In genomic region chr10:121800041-121800440, GRCm38 (mm10) we compare ENCODE assay signal across 24 mouse cellular contexts.
A peak's percentile ranks its signal among the peaks of the same experiment; 100 is the strongest.
DNase-seq lines count a peak whose midpoint lies in the region; ATAC-seq lines count a peak whose summit lies in the region.
"Had no signal": no experiment of that assay in that cellular context is flagged by ENCODE, and none has a peak within 500 bp of the region (broad histone marks: within the 10 kb centered on the region; RNA-seq: fewer than 3 reads in every experiment).

No protein-coding gene starts in this region.

- H3K27ac ChIP-seq in forebrain, embryonic 11.5 days (ENCODE audit: low read depth, low read length), result no peak overlapping the region
- H3K27ac ChIP-seq in forebrain, embryonic 15.5 days (replicated peaks), result no peak overlapping the region
- no peak overlapping the region for H3K27ac ChIP-seq in heart, embryonic 10.5 days
- H3K27ac ChIP-seq in midbrain, embryonic 11.5 days (ENCODE audit: low read depth, low read length), result no peak overlapping the region
- no peak overlapping the region for H3K27ac ChIP-seq in midbrain, embryonic 14.5 days (replicated peaks; ENCODE audit: low read depth, low read length)
- H3K27ac ChIP-seq: embryonic facial prominence, embryonic 13.5 days; embryonic facial prominence, embryonic 15.5 days; forebrain, embryonic 10.5 days; forebrain, embryonic 13.5 days had no signal

- DNase-seq in forebrain, embryonic 11.5 days (ENCODE audit: low spot score), result peak; percentile 32
- peak; percentile 73 for DNase-seq in heart, embryonic 10.5 days (ENCODE audit: low spot score)
- no peak for DNase-seq in heart, adult 9 months (ENCODE audit: low spot score in 2 of 2)
- peak; percentile 4 for DNase-seq in midbrain, embryonic 11.5 days (ENCODE audit: low spot score, missing footprints)
- no peak for DNase-seq in midbrain, embryonic 14.5 days
- DNase-seq: adrenal gland, adult 2 months; adrenal gland, postnatal 10 days; adrenal gland, postnatal 25 days; B cell, adult 2 months; cerebellum, adult 11 months; cerebellum, adult 18-20 months; cerebellum, adult 8-10 months; cerebellum, adult 9-11 months; cerebellum, postnatal 14 days; cerebellum, postnatal 36 days; embryo, embryonic 11 days had no signal

- H3K4me3 ChIP-seq in forebrain, embryonic 11.5 days (ENCODE audit: low read depth, low read length), result no peak overlapping the region
- H3K4me3 ChIP-seq in forebrain, embryonic 15.5 days, result no peak overlapping the region
- no peak overlapping the region for H3K4me3 ChIP-seq in heart, embryonic 10.5 days
- no peak overlapping the region for H3K4me3 ChIP-seq in midbrain, embryonic 11.5 days (ENCODE audit: low read depth, low read length)
- no peak overlapping the region for H3K4me3 ChIP-seq in midbrain, embryonic 14.5 days (replicated peaks; ENCODE audit: low read depth, low read length)
- H3K4me3 ChIP-seq: embryonic facial prominence, embryonic 13.5 days; embryonic facial prominence, embryonic 15.5 days; erythroblast, embryonic 14.5 days; forebrain, embryonic 10.5 days; forebrain, embryonic 13.5 days had no signal

- H3K27me3 ChIP-seq in forebrain, embryonic 11.5 days (ENCODE audit: control insufficient read depth, insufficient read depth, low read length), result no peaks in the 10 kb centered on the region
- H3K27me3 ChIP-seq in forebrain, embryonic 15.5 days, result no peaks in the 10 kb centered on the region
- no peaks in the 10 kb centered on the region for H3K27me3 ChIP-seq in heart, embryonic 10.5 days (ENCODE audit: insufficient read depth, poor library complexity, severe bottlenecking)
- H3K27me3 ChIP-seq in midbrain, embryonic 11.5 days (ENCODE audit: control insufficient read depth, insufficient read depth, low read length), result no peaks in the 10 kb centered on the region
- H3K27me3 ChIP-seq in midbrain, embryonic 14.5 days (ENCODE audit: control insufficient read depth, insufficient read depth, low read length), result no peaks in the 10 kb centered on the region
- H3K27me3 ChIP-seq: embryonic facial prominence, embryonic 13.5 days; embryonic facial prominence, embryonic 15.5 days; forebrain, embryonic 13.5 days had no signal

- no peaks in the 10 kb centered on the region; the same call in 1 of the 2 replicates for H3K36me3 ChIP-seq in forebrain, embryonic 11.5 days (ENCODE audit: control insufficient read depth, insufficient read depth, low read length)
- peaks cover 29% of the 10 kb centered on the region for H3K36me3 ChIP-seq in forebrain, embryonic 15.5 days
- 0 out of 2 replicates have a peak, but pooled peaks cover 9% of the 10 kb centered on the region for H3K36me3 ChIP-seq in heart, embryonic 10.5 days
- peaks cover 7% of the 10 kb centered on the region; the same call in 1 of the 2 replicates for H3K36me3 ChIP-seq in midbrain, embryonic 11.5 days (ENCODE audit: control insufficient read depth, insufficient read depth, low read length)
- H3K36me3 ChIP-seq in midbrain, embryonic 14.5 days (ENCODE audit: control insufficient read depth, insufficient read depth, low read length), result peaks cover 64% of the 10 kb centered on the region

- H3K4me2 ChIP-seq in forebrain, embryonic 11.5 days (ENCODE audit: low read depth, low read length, severe bottlenecking), result no peak overlapping the region
- no peak overlapping the region for H3K4me2 ChIP-seq in forebrain, embryonic 15.5 days (replicated peaks)
- no peak overlapping the region for H3K4me2 ChIP-seq in midbrain, embryonic 11.5 days
- no peak overlapping the region for H3K4me2 ChIP-seq in midbrain, embryonic 14.5 days (ENCODE audit: low read length)
- H3K4me2 ChIP-seq: embryonic facial prominence, embryonic 13.5 days; embryonic facial prominence, embryonic 15.5 days; forebrain, embryonic 13.5 days had no signal

- H3K9ac ChIP-seq in forebrain, embryonic 11.5 days (ENCODE audit: low read length), result no peak overlapping the region
- no peak overlapping the region for H3K9ac ChIP-seq in forebrain, embryonic 15.5 days (replicated peaks)
- H3K9ac ChIP-seq in midbrain, embryonic 11.5 days (ENCODE audit: low read length), result no peak overlapping the region
- H3K9ac ChIP-seq in midbrain, embryonic 14.5 days (replicated peaks; ENCODE audit: low read length), result no peak overlapping the region
- H3K9ac ChIP-seq: embryonic facial prominence, embryonic 13.5 days; embryonic facial prominence, embryonic 15.5 days; forebrain, embryonic 13.5 days had no signal

- no peaks in the 10 kb centered on the region for H3K4me1 ChIP-seq in forebrain, embryonic 11.5 days (replicated peaks; ENCODE audit: control insufficient read depth, insufficient read depth, low read length)
- H3K4me1 ChIP-seq in forebrain, embryonic 15.5 days, result no peaks in the 10 kb centered on the region
- H3K4me1 ChIP-seq in heart, embryonic 10.5 days, result no peaks in the 10 kb centered on the region
- H3K4me1 ChIP-seq in midbrain, embryonic 11.5 days (ENCODE audit: control insufficient read depth, insufficient read depth, low read length), result no peaks in the 10 kb centered on the region
- no peaks in the 10 kb centered on the region for H3K4me1 ChIP-seq in midbrain, embryonic 14.5 days (ENCODE audit: control insufficient read depth, insufficient read depth, low read length)
- H3K4me1 ChIP-seq: forebrain, embryonic 13.5 days had no signal

- no peak for ATAC-seq in forebrain, embryonic 11.5 days (replicated peaks; ENCODE audit: low FRiP score)
- ATAC-seq in forebrain, embryonic 15.5 days (replicated peaks), result no peak
- no peak for ATAC-seq in midbrain, embryonic 11.5 days (ENCODE audit: low FRiP score)
- no peak for ATAC-seq in midbrain, embryonic 14.5 days (ENCODE audit: low FRiP score, low TSS enrichment)
- ATAC-seq: CD4-positive, CD25-positive, alpha-beta regulatory T cell, adult 4 months; forebrain, embryonic 13.5 days; forebrain, embryonic 16.5 days had no signal

- WGBS in forebrain, embryonic 11.5 days, result 95% methylated on average over 13 of the region's 13 CpGs
- WGBS in forebrain, embryonic 15.5 days, result 95% methylated on average over 13 of the region's 13 CpGs
- WGBS in heart, embryonic 10.5 days, result 87% methylated on average over 13 of the region's 13 CpGs
- 95% methylated on average over 13 of the region's 13 CpGs for WGBS in midbrain, embryonic 11.5 days
- 95% methylated on average over 13 of the region's 13 CpGs for WGBS in midbrain, embryonic 14.5 days

- no peaks in the 10 kb centered on the region for H3K9me3 ChIP-seq in forebrain, embryonic 11.5 days (ENCODE audit: control insufficient read depth, low read length)
- no peaks in the 10 kb centered on the region for H3K9me3 ChIP-seq in forebrain, embryonic 15.5 days
- H3K9me3 ChIP-seq in heart, embryonic 10.5 days, result no peaks in the 10 kb centered on the region
- H3K9me3 ChIP-seq in midbrain, embryonic 11.5 days (ENCODE audit: control insufficient read depth, low read length), result no peaks in the 10 kb centered on the region
- no peaks in the 10 kb centered on the region for H3K9me3 ChIP-seq in midbrain, embryonic 14.5 days (ENCODE audit: control insufficient read depth, low read length)
- H3K9me3 ChIP-seq: embryonic facial prominence, embryonic 13.5 days; embryonic facial prominence, embryonic 15.5 days; forebrain, embryonic 10.5 days; forebrain, embryonic 13.5 days had no signal

Comparison
In these comparisons a context has a peak if more than half of its experiments do, and no peak if none do; other contexts are left out.
1. DNase-seq: peak in forebrain, embryonic 11.5 days (single experiment), heart, embryonic 10.5 days (single experiment) and midbrain, embryonic 11.5 days (single experiment); none in heart, adult 9 months (0 of 2) and midbrain, embryonic 14.5 days (single experiment).